21 mouse cellular contexts compared by ENCODE assay signal in genomic region chr4:107670731-107671130, GRCm38 (mm10). TPM values are rescaled to one million over a fixed set of nuclear protein-coding genes. Genes with fewer than 3 reads are reported as not detected.
DNase-seq lines count a peak whose midpoint lies in the region; ATAC-seq lines count a peak whose summit lies in the region.
"Had no signal": no experiment of that assay in that cellular context is flagged by ENCODE, and none has a peak within 500 bp of the region (broad histone marks: within the 10 kb centered on the region; RNA-seq: fewer than 3 reads in every experiment).

No protein-coding gene starts in this region.

- 64% methylated on average over 5 of the region's 5 CpGs for WGBS in neural tube, embryonic 13.5 days
- WGBS in neural tube, embryonic 15.5 days = 55% methylated on average over 5 of the region's 5 CpGs
- 68% methylated on average over 5 of the region's 5 CpGs for WGBS in forebrain, embryonic 11.5 days
- WGBS in heart, embryonic 10.5 days = 66% methylated on average over 5 of the region's 5 CpGs

- H3K9ac ChIP-seq in neural tube, embryonic 13.5 days = no peak overlapping the region
- H3K9ac ChIP-seq in neural tube, embryonic 15.5 days (replicated peaks) = no peak overlapping the region
- H3K9ac ChIP-seq in forebrain, embryonic 11.5 days (ENCODE audit: low read length) = no peak overlapping the region
- H3K9ac ChIP-seq: forebrain, embryonic 12.5 days; hindbrain, embryonic 13.5 days had no signal

- no peaks in the 10 kb centered on the region for H3K9me3 ChIP-seq in neural tube, embryonic 13.5 days
- no peaks in the 10 kb centered on the region for H3K9me3 ChIP-seq in neural tube, embryonic 15.5 days (replicated peaks)
- no peaks in the 10 kb centered on the region for H3K9me3 ChIP-seq in forebrain, embryonic 11.5 days (ENCODE audit: control insufficient read depth, low read length)
- no peaks in the 10 kb centered on the region for H3K9me3 ChIP-seq in heart, embryonic 10.5 days
- H3K9me3 ChIP-seq: forebrain, embryonic 12.5 days; hindbrain, embryonic 13.5 days had no signal

- ATAC-seq in neural tube, embryonic 13.5 days (ENCODE audit: low read depth) = no peak
- ATAC-seq in neural tube, embryonic 15.5 days (ENCODE audit: low FRiP score) = no peak
- no peak for ATAC-seq in forebrain, embryonic 11.5 days (replicated peaks; ENCODE audit: low FRiP score)
- ATAC-seq: forebrain, embryonic 16.5 days; hindbrain, postnatal 0 days had no signal

- DNase-seq in neural tube, embryonic 10.5 days (ENCODE audit: extremely low spot score, low spot score) = no peak
- peak; percentile 78 to 90 for DNase-seq in layer of hippocampus, adult 18-20 months (ENCODE audit: low spot score in 2 of 2)
- DNase-seq in layer of hippocampus, adult 9-11 months = peak; percentile 83
- DNase-seq in forebrain, embryonic 11.5 days (ENCODE audit: low spot score) = no peak
- no peak for DNase-seq in heart, embryonic 10.5 days (ENCODE audit: low spot score)
- DNase-seq in heart, adult 18-20 months = no peak
- DNase-seq: adrenal gland, adult 2 months; adrenal gland, postnatal 25 days; cerebellum, adult 2 months; cerebellum, postnatal 14 days; gastrocnemius, postnatal 14 days; heart, postnatal 14 days had no signal

- H3K4me2 ChIP-seq in neural tube, embryonic 13.5 days = no peak overlapping the region
- H3K4me2 ChIP-seq in neural tube, embryonic 15.5 days = no peak overlapping the region
- no peak overlapping the region for H3K4me2 ChIP-seq in forebrain, embryonic 11.5 days (ENCODE audit: low read depth, low read length, severe bottlenecking)
- H3K4me2 ChIP-seq: forebrain, embryonic 12.5 days; hindbrain, embryonic 13.5 days had no signal

- H3K4me3 ChIP-seq in neural tube, embryonic 13.5 days = no peak overlapping the region
- no peak overlapping the region for H3K4me3 ChIP-seq in neural tube, embryonic 15.5 days (replicated peaks)
- no peak overlapping the region for H3K4me3 ChIP-seq in forebrain, embryonic 11.5 days (ENCODE audit: low read depth, low read length)
- no peak overlapping the region for H3K4me3 ChIP-seq in heart, embryonic 10.5 days
- H3K4me3 ChIP-seq: forebrain, embryonic 12.5 days; hindbrain, embryonic 13.5 days had no signal

- peaks cover 11% of the 10 kb centered on the region for H3K4me1 ChIP-seq in neural tube, embryonic 13.5 days (replicated peaks)
- peaks cover 20% of the 10 kb centered on the region for H3K4me1 ChIP-seq in neural tube, embryonic 15.5 days
- peaks cover 2% of the 10 kb centered on the region; the same call in 1 of the 2 replicates for H3K4me1 ChIP-seq in forebrain, embryonic 11.5 days (replicated peaks; ENCODE audit: control insufficient read depth, insufficient read depth, low read length)
- H3K4me1 ChIP-seq in heart, embryonic 10.5 days = 0 out of 2 replicates have a peak, but pooled peaks cover 7% of the 10 kb centered on the region

- peak overlapping the region; percentile 38 for H3K27ac ChIP-seq in neural tube, embryonic 13.5 days (replicated peaks)
- H3K27ac ChIP-seq in neural tube, embryonic 15.5 days (replicated peaks) = 0 out of 2 replicates have a peak overlapping the region, but pooled peaks have one; percentile 9
- H3K27ac ChIP-seq in forebrain, embryonic 11.5 days (ENCODE audit: low read depth, low read length) = no peak overlapping the region
- H3K27ac ChIP-seq in heart, embryonic 10.5 days = no peak overlapping the region
- H3K27ac ChIP-seq: forebrain, embryonic 12.5 days; hindbrain, embryonic 13.5 days; hindbrain, postnatal 0 days had no signal

- H3K36me3 ChIP-seq in neural tube, embryonic 13.5 days = no peaks in the 10 kb centered on the region
- H3K36me3 ChIP-seq in neural tube, embryonic 15.5 days = no peaks in the 10 kb centered on the region
- H3K36me3 ChIP-seq in forebrain, embryonic 11.5 days (ENCODE audit: control insufficient read depth, insufficient read depth, low read length) = no peaks in the 10 kb centered on the region
- H3K36me3 ChIP-seq in heart, embryonic 10.5 days = no peaks in the 10 kb centered on the region
- H3K36me3 ChIP-seq: forebrain, embryonic 12.5 days; hindbrain, embryonic 13.5 days had no signal

- H3K27me3 ChIP-seq in neural tube, embryonic 13.5 days = no peaks in the 10 kb centered on the region
- no peaks in the 10 kb centered on the region for H3K27me3 ChIP-seq in neural tube, embryonic 15.5 days (replicated peaks)
- H3K27me3 ChIP-seq in forebrain, embryonic 11.5 days (ENCODE audit: control insufficient read depth, insufficient read depth, low read length) = peaks cover 4% of the 10 kb centered on the region
- H3K27me3 ChIP-seq in heart, embryonic 10.5 days (ENCODE audit: insufficient read depth, poor library complexity, severe bottlenecking) = peaks cover 52% of the 10 kb centered on the region
- H3K27me3 ChIP-seq: hindbrain, embryonic 13.5 days had no signal

RNA-seq across cellular contexts. Expression of gene Dmrtb1, which starts 13.3 kb away (rescaled TPM):
- 14.5 TPM in 2 replicates for polyA plus RNA-seq in neural tube, embryonic 13.5 days (2015; fragmentation: Nextera tagmentation; extraction: Ambion mirVana)
- under 1 TPM; 0.40 to 0.43 TPM for total RNA-seq in layer of hippocampus, adult 18-20 months (2021)
- polyA plus RNA-seq in neural tube, embryonic 15.5 days (2015; fragmentation: Nextera tagmentation; extraction: Ambion mirVana) = 7.7 and 9.0 TPM in 2 replicates
- 6.0 and 7.4 TPM in 2 replicates for polyA plus RNA-seq in forebrain, embryonic 11.5 days (2014; fragmentation: Nextera tagmentation; extraction: Ambion mirVana)
- 0.14 and 0.25 TPM in 2 replicates for polyA plus RNA-seq in heart, embryonic 10.5 days (2016; fragmentation: Nextera tagmentation; extraction: Ambion mirVana)
- total RNA-seq in heart, adult 18-20 months (2021) = not detected
- total RNA-seq: adrenal gland, adult 2 months; adrenal gland, postnatal 25 days; gastrocnemius, adult 18-20 months; gastrocnemius, postnatal 14 days; heart, postnatal 14 days; hematopoietic stem cell, adult 5-6 weeks had no signal
- polyA plus RNA-seq: adrenal gland, adult 2 months; heart, embryonic 14.5 days had no signal

Comparison
In these comparisons a context has a peak if more than half of its experiments do, and no peak if none do; other contexts are left out.
1. H3K27ac ChIP-seq: peak in neural tube, embryonic 13.5 days (single experiment) and neural tube, embryonic 15.5 days (single experiment); none in forebrain, embryonic 11.5 days (single experiment) and heart, embryonic 10.5 days (single experiment).
2. DNase-seq: peak in layer of hippocampus, adult 18-20 months (2 of 2) and layer of hippocampus, adult 9-11 months (single experiment); none in neural tube, embryonic 10.5 days (single experiment), forebrain, embryonic 11.5 days (single experiment), heart, embryonic 10.5 days (single experiment) and heart, adult 18-20 months (0 of 2).